ENCODE assay signal across 23 mouse cellular contexts in the genomic region with DNA sequence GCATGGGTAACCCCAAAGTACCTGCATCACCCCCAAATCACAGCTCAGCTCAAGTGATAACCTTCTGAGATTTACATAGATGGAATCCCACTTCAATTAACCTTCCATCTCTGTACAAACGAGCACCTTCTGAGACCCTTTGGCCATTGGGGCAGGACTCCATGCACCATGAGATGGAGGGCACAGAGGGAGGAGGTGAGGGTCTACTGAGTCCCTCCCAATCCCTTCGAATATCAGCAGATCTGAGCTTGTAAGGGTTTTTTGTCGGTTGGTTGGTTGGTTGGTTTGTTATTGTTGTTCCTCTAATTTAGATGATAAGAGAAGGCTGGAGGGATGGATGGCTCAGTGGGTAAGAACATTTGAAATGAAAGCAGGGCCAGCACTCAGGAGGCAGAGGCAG. TPM values are rescaled to one million over a fixed set of nuclear protein-coding genes. Genes with fewer than 3 reads are reported as not detected.
DNase-seq lines count a peak whose midpoint lies in the region; ATAC-seq lines count a peak whose summit lies in the region.
"Had no signal": no experiment of that assay in that cellular context is flagged by ENCODE, and none has a peak within 500 bp of the region (broad histone marks: within the 10 kb centered on the region; RNA-seq: fewer than 3 reads in every experiment).

No protein-coding gene starts in this region.

- H3K4me2 ChIP-seq in lung, embryonic 16.5 days (ENCODE audit: low read depth, low read length) = no peak overlapping the region
- H3K4me2 ChIP-seq in midbrain, embryonic 11.5 days = no peak overlapping the region
- H3K4me2 ChIP-seq in midbrain, embryonic 13.5 days (replicated peaks) = no peak overlapping the region
- H3K4me2 ChIP-seq: embryonic facial prominence, embryonic 12.5 days; forebrain, embryonic 13.5 days; forebrain, embryonic 15.5 days had no signal

- intact Hi-C loops in heart, postnatal 36 days (cut with DNase I) = loop anchor here (5.0 kb wide), 2 partner anchors 217 to 232 kb away; a partner anchor contains a TSS

- no peak for ATAC-seq in lung, embryonic 16.5 days (ENCODE audit: low read depth)
- no peak for ATAC-seq in midbrain, embryonic 11.5 days (ENCODE audit: low FRiP score)
- no peak for ATAC-seq in midbrain, embryonic 13.5 days
- ATAC-seq: activated CD4-positive, CD25-positive, alpha-beta regulatory T cell, adult 4 months; CD4-positive, CD25-positive, alpha-beta regulatory T cell, adult 4 months; forebrain, embryonic 13.5 days; forebrain, embryonic 15.5 days; Patski had no signal

- DNase-seq in heart, adult 11 months = peak; percentile 64
- no peak for DNase-seq in heart, postnatal 36 days
- no peak for DNase-seq in lung, postnatal 36 days
- peak; percentile 72 for DNase-seq in midbrain, embryonic 11.5 days (ENCODE audit: low spot score, missing footprints)
- DNase-seq: adrenal gland, adult 8-10 months; adrenal gland, postnatal 14 days; B cell, adult 2 months; cerebellum, adult 11-12 months; cerebellum, adult 2 months; cerebellum, adult 9-10 months; cerebellum, postnatal 10 days; cerebellum, postnatal 25 days had no signal

- H3K9me3 ChIP-seq in lung, embryonic 16.5 days (ENCODE audit: control insufficient read depth, low read length) = no peaks in the 10 kb centered on the region
- no peaks in the 10 kb centered on the region; the same call in 1 of the 2 replicates for H3K9me3 ChIP-seq in midbrain, embryonic 11.5 days (ENCODE audit: control insufficient read depth, low read length)
- H3K9me3 ChIP-seq in midbrain, embryonic 13.5 days = no peaks in the 10 kb centered on the region; the same call in 1 of the 2 replicates
- H3K9me3 ChIP-seq: embryonic facial prominence, embryonic 12.5 days; forebrain, embryonic 13.5 days; forebrain, embryonic 15.5 days; G1E had no signal

- WGBS in lung, embryonic 16.5 days = 79% methylated on average over 3 of the region's 3 CpGs
- 86% methylated on average over 3 of the region's 3 CpGs for WGBS in midbrain, embryonic 11.5 days
- WGBS in midbrain, embryonic 13.5 days = 93% methylated on average over 3 of the region's 3 CpGs

- H3K27ac ChIP-seq in lung, embryonic 16.5 days (ENCODE audit: low read length) = peak overlapping the region; percentile 97
- H3K27ac ChIP-seq in midbrain, embryonic 11.5 days (ENCODE audit: low read depth, low read length) = no peak overlapping the region
- H3K27ac ChIP-seq in midbrain, embryonic 13.5 days = no peak overlapping the region
- H3K27ac ChIP-seq: embryonic facial prominence, embryonic 10.5 days; forebrain, embryonic 13.5 days; forebrain, embryonic 15.5 days had no signal

- H3K9ac ChIP-seq in lung, embryonic 16.5 days (ENCODE audit: low read length) = no peak overlapping the region
- no peak overlapping the region for H3K9ac ChIP-seq in midbrain, embryonic 11.5 days (ENCODE audit: low read length)
- no peak overlapping the region for H3K9ac ChIP-seq in midbrain, embryonic 13.5 days (replicated peaks)
- H3K9ac ChIP-seq: embryonic facial prominence, embryonic 12.5 days; forebrain, embryonic 13.5 days; forebrain, embryonic 15.5 days had no signal

- H3K27me3 ChIP-seq in lung, embryonic 16.5 days (ENCODE audit: control insufficient read depth, insufficient read depth, low read depth, low read length) = no peaks in the 10 kb centered on the region
- no peaks in the 10 kb centered on the region for H3K27me3 ChIP-seq in midbrain, embryonic 11.5 days (ENCODE audit: control insufficient read depth, insufficient read depth, low read length)
- H3K27me3 ChIP-seq in midbrain, embryonic 13.5 days = no peaks in the 10 kb centered on the region
- H3K27me3 ChIP-seq: CH12.LX; embryonic facial prominence, embryonic 12.5 days; forebrain, embryonic 15.5 days; Patski had no signal

- H3K4me3 ChIP-seq in lung, embryonic 16.5 days (ENCODE audit: low read length) = no peak overlapping the region
- H3K4me3 ChIP-seq in midbrain, embryonic 11.5 days (ENCODE audit: low read depth, low read length) = no peak overlapping the region
- H3K4me3 ChIP-seq in midbrain, embryonic 13.5 days (replicated peaks) = no peak overlapping the region
- H3K4me3 ChIP-seq: embryonic facial prominence, embryonic 10.5 days; embryonic facial prominence, embryonic 12.5 days; forebrain, embryonic 13.5 days; forebrain, embryonic 15.5 days had no signal

- peaks cover 23% of the 10 kb centered on the region for H3K4me1 ChIP-seq in lung, embryonic 16.5 days (replicated peaks; ENCODE audit: control insufficient read depth, insufficient read depth, low read length)
- H3K4me1 ChIP-seq in midbrain, embryonic 11.5 days (ENCODE audit: control insufficient read depth, insufficient read depth, low read length) = peaks cover 18% of the 10 kb centered on the region
- H3K4me1 ChIP-seq in midbrain, embryonic 13.5 days (replicated peaks) = peaks cover 16% of the 10 kb centered on the region

- no peaks in the 10 kb centered on the region for H3K36me3 ChIP-seq in lung, embryonic 16.5 days (ENCODE audit: control insufficient read depth, insufficient read depth, low read length)
- H3K36me3 ChIP-seq in midbrain, embryonic 11.5 days (ENCODE audit: control insufficient read depth, insufficient read depth, low read length) = no peaks in the 10 kb centered on the region
- no peaks in the 10 kb centered on the region for H3K36me3 ChIP-seq in midbrain, embryonic 13.5 days
- H3K36me3 ChIP-seq: embryonic facial prominence, embryonic 12.5 days; forebrain, embryonic 15.5 days; G1E had no signal

RNA-seq across cellular contexts. Expression of a gene that starts 5.1 kb away (rescaled TPM):
- 1 to 10 TPM; 3.0 to 4.6 TPM for total RNA-seq in heart, postnatal 36 days (2021)
- 80.9 and 84.2 TPM in 2 replicates for polyA plus RNA-seq in lung, embryonic 16.5 days (2015; fragmentation: Nextera tagmentation; extraction: Ambion mirVana)
- 74.7 and 80.6 TPM in 2 replicates for polyA plus RNA-seq in midbrain, embryonic 11.5 days (2014; fragmentation: Nextera tagmentation; extraction: Ambion mirVana)
- polyA plus RNA-seq in midbrain, embryonic 13.5 days (2015; fragmentation: Nextera tagmentation; extraction: Ambion mirVana) = 30.1 and 34.2 TPM in 2 replicates
- polyA plus RNA-seq: G1E had no signal

Comparison
In these comparisons a context has a peak if more than half of its experiments do, and no peak if none do; other contexts are left out.
1. DNase-seq: peak in heart, adult 11 months (single experiment) and midbrain, embryonic 11.5 days (single experiment); none in heart, postnatal 36 days (0 of 2) and lung, postnatal 36 days (single experiment).